Mouse (Mus musculus): ENCODE measurements around the gene Rnf144b. TPM values are rescaled to one million over a fixed set of nuclear protein-coding genes. Genes with fewer than 3 reads are reported as not detected.

The Rnf144b gene
- polyA plus RNA-seq, 1 experiment = 5.1 TPM

- 95% methylated on average over 17 of the region's 17 CpGs for WGBS
- no peak for TF ChIP-seq POLR2A (IDR thresholded peaks at IDR 0.05; ENCODE audit: control insufficient read depth, extremely low read depth, insufficient read depth, low read length, poor library complexity)
- no peak for TF ChIP-seq CTCF (IDR thresholded peaks at IDR 0.05; ENCODE audit: borderline replicate concordance, control insufficient read depth, extremely low read depth, insufficient read depth, low read length, poor library complexity)
Observed at GRCm38 (mm10) chr13:47238131-47238530, 115.7 kb downstream of the Rnf144b start.

GRCm38 (mm10) chr13:47243569-47243968 is 121.1 kb downstream of the Rnf144b start:
- Histone ChIP-seq H3K27ac (ENCODE audit: control insufficient read depth, insufficient read depth, low read length) (no peak overlapping the region), H3K4me1 (replicated peaks; ENCODE audit: control insufficient read depth, insufficient read depth, low read length) (no peaks in the 10 kb centered on the region), H3K4me3 (ENCODE audit: control insufficient read depth, insufficient read depth, low read length) (no peak overlapping the region), H3K36me3 (ENCODE audit: control insufficient read depth, insufficient read depth, low read length) (no peaks in the 10 kb centered on the region), H3K27me3 (ENCODE audit: control insufficient read depth, insufficient read depth, low read length) (no peaks in the 10 kb centered on the region)
- TF ChIP-seq CTCF (IDR thresholded peaks at IDR 0.05; ENCODE audit: borderline replicate concordance, control insufficient read depth, extremely low read depth, insufficient read depth, low read length, poor library complexity) = no peak
- no peak for TF ChIP-seq POLR2A (IDR thresholded peaks at IDR 0.05; ENCODE audit: control insufficient read depth, extremely low read depth, insufficient read depth, low read length, poor library complexity)
- WGBS = 95% methylated on average over 6 of the region's 6 CpGs
- no peak for DNase-seq

More at GRCm38 (mm10) chr13:47238131-47238530, 115.7 kb downstream of the Rnf144b start:
- H3K36me3 ChIP-seq (ENCODE audit: control insufficient read depth, insufficient read depth, low read length) = no peaks in the 10 kb centered on the region
- no peak overlapping the region for H3K27ac ChIP-seq (ENCODE audit: control insufficient read depth, insufficient read depth, low read length)
- no peak for DNase-seq
- no peaks in the 10 kb centered on the region for H3K27me3 ChIP-seq (ENCODE audit: control insufficient read depth, insufficient read depth, low read length)
- no peak overlapping the region for H3K4me3 ChIP-seq (ENCODE audit: control insufficient read depth, insufficient read depth, low read length)
- H3K4me1 ChIP-seq (replicated peaks; ENCODE audit: control insufficient read depth, insufficient read depth, low read length) = no peaks in the 10 kb centered on the region

- no peak for DNase-seq
- 88% methylated on average over 11 of the region's 11 CpGs for WGBS
- Histone ChIP-seq H3K36me3 (ENCODE audit: control insufficient read depth, insufficient read depth, low read length) (no peaks in the 10 kb centered on the region), H3K4me3 (ENCODE audit: control insufficient read depth, insufficient read depth, low read length) (no peak overlapping the region), H3K27me3 (ENCODE audit: control insufficient read depth, insufficient read depth, low read length) (no peaks in the 10 kb centered on the region), H3K4me1 (replicated peaks; ENCODE audit: control insufficient read depth, insufficient read depth, low read length) (no peaks in the 10 kb centered on the region), H3K27ac (ENCODE audit: control insufficient read depth, insufficient read depth, low read length) (no peak overlapping the region)
- TF ChIP-seq CTCF (IDR thresholded peaks at IDR 0.05; ENCODE audit: borderline replicate concordance, control insufficient read depth, extremely low read depth, insufficient read depth, low read length, poor library complexity) (no peak), POLR2A (IDR thresholded peaks at IDR 0.05; ENCODE audit: control insufficient read depth, extremely low read depth, insufficient read depth, low read length, poor library complexity) (no peak)
Observed at GRCm38 (mm10) chr13:47244771-47245170, 122.3 kb downstream of the Rnf144b start.

GRCm38 (mm10) chr13:47246459-47246858 is 124.0 kb downstream of the Rnf144b start:
- TF ChIP-seq CTCF (IDR thresholded peaks at IDR 0.05; ENCODE audit: borderline replicate concordance, control insufficient read depth, extremely low read depth, insufficient read depth, low read length, poor library complexity) (no peak), POLR2A (IDR thresholded peaks at IDR 0.05; ENCODE audit: control insufficient read depth, extremely low read depth, insufficient read depth, low read length, poor library complexity) (no peak)
- no peaks in the 10 kb centered on the region for H3K36me3 ChIP-seq (ENCODE audit: control insufficient read depth, insufficient read depth, low read length)
- H3K4me1 ChIP-seq (replicated peaks; ENCODE audit: control insufficient read depth, insufficient read depth, low read length) = no peaks in the 10 kb centered on the region
- no peaks in the 10 kb centered on the region for H3K27me3 ChIP-seq (ENCODE audit: control insufficient read depth, insufficient read depth, low read length)
- no peak for DNase-seq
- H3K4me3 ChIP-seq (ENCODE audit: control insufficient read depth, insufficient read depth, low read length) = no peak overlapping the region
- H3K27ac ChIP-seq (ENCODE audit: control insufficient read depth, insufficient read depth, low read length) = no peak overlapping the region
- 95% methylated on average over 10 of the region's 10 CpGs for WGBS

GRCm38 (mm10) chr13:47247156-47247800 is 124.8 kb downstream of the Rnf144b start:
- Histone ChIP-seq H3K36me3 (ENCODE audit: control insufficient read depth, insufficient read depth, low read length) (no peaks in the 10 kb centered on the region), H3K27ac (ENCODE audit: control insufficient read depth, insufficient read depth, low read length) (no peak overlapping the region), H3K27me3 (ENCODE audit: control insufficient read depth, insufficient read depth, low read length) (no peaks in the 10 kb centered on the region), H3K4me3 (ENCODE audit: control insufficient read depth, insufficient read depth, low read length) (no peak overlapping the region), H3K4me1 (replicated peaks; ENCODE audit: control insufficient read depth, insufficient read depth, low read length) (no peaks in the 10 kb centered on the region)
- no peak for DNase-seq
- TF ChIP-seq POLR2A (IDR thresholded peaks at IDR 0.05; ENCODE audit: control insufficient read depth, extremely low read depth, insufficient read depth, low read length, poor library complexity) = no peak
- TF ChIP-seq CTCF (IDR thresholded peaks at IDR 0.05; ENCODE audit: borderline replicate concordance, control insufficient read depth, extremely low read depth, insufficient read depth, low read length, poor library complexity) = no peak
- 92% methylated on average over 13 of the region's 13 CpGs for WGBS

GRCm38 (mm10) chr13:47248289-47249010 is 126.0 kb downstream of the Rnf144b start:
- Histone ChIP-seq H3K27ac (ENCODE audit: control insufficient read depth, insufficient read depth, low read length) (no peak overlapping the region), H3K4me1 (replicated peaks; ENCODE audit: control insufficient read depth, insufficient read depth, low read length) (no peaks in the 10 kb centered on the region), H3K4me3 (ENCODE audit: control insufficient read depth, insufficient read depth, low read length) (no peak overlapping the region), H3K36me3 (ENCODE audit: control insufficient read depth, insufficient read depth, low read length) (no peaks in the 10 kb centered on the region), H3K27me3 (ENCODE audit: control insufficient read depth, insufficient read depth, low read length) (no peaks in the 10 kb centered on the region)
- WGBS = 93% methylated on average over 8 of the region's 8 CpGs
- TF ChIP-seq POLR2A (IDR thresholded peaks at IDR 0.05; ENCODE audit: control insufficient read depth, extremely low read depth, insufficient read depth, low read length, poor library complexity) (no peak), CTCF (IDR thresholded peaks at IDR 0.05; ENCODE audit: borderline replicate concordance, control insufficient read depth, extremely low read depth, insufficient read depth, low read length, poor library complexity) (no peak)
- no peak for DNase-seq

Data from thymus, adult 2 months (tissue).